Mouse (Mus musculus): ENCODE measurements around the gene Adam33. TPM values are rescaled to one million over a fixed set of nuclear protein-coding genes. Genes with fewer than 3 reads are reported as not detected.
A peak's percentile ranks its signal among the peaks of the same experiment; 100 is the strongest.
"Not testable (repeated sequence)": the region's sequence is repeated elsewhere in the genome, so short reads cannot be mapped to it uniquely, and the experiment has no call there.

Adam33 gene
- not detected in 2 replicates for total RNA-seq (2017)

GRCm38 (mm10) chr2:131063404-131063864, at the start of gene Adam33:
Gene Adam33, minus strand, starts transcription at chr2:131063814.
- ATAC-seq (ENCODE audit: extremely low read depth, insufficient number of reproducible peaks, low FRiP score, poor library complexity, severe bottlenecking) = no peak

- no peak for ATAC-seq (ENCODE audit: extremely low read depth, insufficient number of reproducible peaks, low FRiP score, poor library complexity, severe bottlenecking)
Observed at GRCm38 (mm10) chr2:131105989-131106388, 42.4 kb upstream of the Adam33 start.

- ATAC-seq (ENCODE audit: extremely low read depth, insufficient number of reproducible peaks, low FRiP score, poor library complexity, severe bottlenecking) = not testable (repeated sequence)
Observed at GRCm38 (mm10) chr2:131105061-131105460, 41.4 kb upstream of the Adam33 start.

- no peak for ATAC-seq (ENCODE audit: extremely low read depth, insufficient number of reproducible peaks, low FRiP score, poor library complexity, severe bottlenecking)
Observed at GRCm38 (mm10) chr2:131104021-131104420, 40.4 kb upstream of the Adam33 start.

GRCm38 (mm10) chr2:131101530-131101929, 37.9 kb upstream of the Adam33 start:
- no peak for ATAC-seq (ENCODE audit: extremely low read depth, insufficient number of reproducible peaks, low FRiP score, poor library complexity, severe bottlenecking)

GRCm38 (mm10) chr2:131097087-131097486, 33.5 kb upstream of the Adam33 start:
- no peak for ATAC-seq (ENCODE audit: extremely low read depth, insufficient number of reproducible peaks, low FRiP score, poor library complexity, severe bottlenecking)

- no peak for ATAC-seq (ENCODE audit: extremely low read depth, insufficient number of reproducible peaks, low FRiP score, poor library complexity, severe bottlenecking)
Observed at GRCm38 (mm10) chr2:131096101-131096795, 32.6 kb upstream of the Adam33 start.

GRCm38 (mm10) chr2:131094823-131095222, 31.2 kb upstream of the Adam33 start:
- peak; percentile 78 for ATAC-seq (ENCODE audit: extremely low read depth, insufficient number of reproducible peaks, low FRiP score, poor library complexity, severe bottlenecking)

GRCm38 (mm10) chr2:131093577-131093976, 30.0 kb upstream of the Adam33 start:
- no peak for ATAC-seq (ENCODE audit: extremely low read depth, insufficient number of reproducible peaks, low FRiP score, poor library complexity, severe bottlenecking)

GRCm38 (mm10) chr2:131090852-131091251, 27.2 kb upstream of the Adam33 start:
- no peak for ATAC-seq (ENCODE audit: extremely low read depth, insufficient number of reproducible peaks, low FRiP score, poor library complexity, severe bottlenecking)

- peak; percentile 37; the same call in 1 of the 2 replicates for ATAC-seq (ENCODE audit: extremely low read depth, insufficient number of reproducible peaks, low FRiP score, poor library complexity, severe bottlenecking)
Observed at GRCm38 (mm10) chr2:131089634-131090033, 26.0 kb upstream of the Adam33 start.

GRCm38 (mm10) chr2:131088581-131088980, 25.0 kb upstream of the Adam33 start:
- no peak for ATAC-seq (ENCODE audit: extremely low read depth, insufficient number of reproducible peaks, low FRiP score, poor library complexity, severe bottlenecking)

GRCm38 (mm10) chr2:131086667-131087390, 23.2 kb upstream of the Adam33 start, which contains the start of gene Siglec1:
Gene Siglec1, minus strand, starts transcription at chr2:131086765.
- no peak for ATAC-seq (ENCODE audit: extremely low read depth, insufficient number of reproducible peaks, low FRiP score, poor library complexity, severe bottlenecking)

- no peak for ATAC-seq (ENCODE audit: extremely low read depth, insufficient number of reproducible peaks, low FRiP score, poor library complexity, severe bottlenecking)
Observed at GRCm38 (mm10) chr2:131084206-131084605, 20.6 kb upstream of the Adam33 start.

GRCm38 (mm10) chr2:131080507-131080906, 16.9 kb upstream of the Adam33 start:
- ATAC-seq (ENCODE audit: extremely low read depth, insufficient number of reproducible peaks, low FRiP score, poor library complexity, severe bottlenecking) = no peak

GRCm38 (mm10) chr2:131072536-131072935, 8.9 kb upstream of the Adam33 start:
- ATAC-seq (ENCODE audit: extremely low read depth, insufficient number of reproducible peaks, low FRiP score, poor library complexity, severe bottlenecking) = no peak

GRCm38 (mm10) chr2:131067481-131067880, 3.9 kb upstream of the Adam33 start:
- no peak for ATAC-seq (ENCODE audit: extremely low read depth, insufficient number of reproducible peaks, low FRiP score, poor library complexity, severe bottlenecking)

GRCm38 (mm10) chr2:131066342-131066741, 2.7 kb upstream of the Adam33 start:
- no peak for ATAC-seq (ENCODE audit: extremely low read depth, insufficient number of reproducible peaks, low FRiP score, poor library complexity, severe bottlenecking)

GRCm38 (mm10) chr2:131061607-131062006, 2.0 kb downstream of the Adam33 start:
- no peak for ATAC-seq (ENCODE audit: extremely low read depth, insufficient number of reproducible peaks, low FRiP score, poor library complexity, severe bottlenecking)

- ATAC-seq (ENCODE audit: extremely low read depth, insufficient number of reproducible peaks, low FRiP score, poor library complexity, severe bottlenecking) = no peak
Observed at GRCm38 (mm10) chr2:131060784-131061183, 2.8 kb downstream of the Adam33 start.
